Mouse (Mus musculus) liver, embryonic 14.5 days (tissue): ENCODE data around the gene Adamts17.

ENCODE experiments used
- CTCF ChIP-seq: IDR thresholded peaks from 2 replicates; pipeline ENCODE4 v1.5.1; 2016; ENCODE audit warnings: antibody characterized with exemption, low read depth, control low read depth
- EP300 ChIP-seq: IDR thresholded peaks from 2 replicates; pipeline ENCODE4 v1.6.1; 2016; ENCODE audit warnings: antibody characterized with exemption, low read depth

GRCm38 (mm10) chr7:66933251-66933650, 93.7 kb downstream of the Adamts17 start:
- TF ChIP-seq CTCF, result no peak
- no peak for TF ChIP-seq EP300
